Mouse (Mus musculus): ENCODE results near the gene Ube2o.

- no peak for TF ChIP-seq CTCF (IDR thresholded peaks at IDR 0.05; ENCODE audit: low read depth, low read length)
- no peak for TF ChIP-seq POLR2A (IDR thresholded peaks at IDR 0.05; ENCODE audit: extremely low read depth, insufficient read depth, low read length)
Measured at GRCm38 (mm10) chr11:116549273-116550038, 31.8 kb downstream of the Ube2o start.

Measured in liver, adult 2 months (tissue).